Mouse (Mus musculus): ENCODE data around the gene Ntrk2. TPM values are rescaled to one million over a fixed set of nuclear protein-coding genes. Genes with fewer than 3 reads are reported as not detected.
A peak's percentile ranks its signal among the peaks of the same experiment; 100 is the strongest.
"Not testable (repeated sequence)": the region's sequence is repeated elsewhere in the genome, so short reads cannot be mapped to it uniquely, and the experiment has no call there.

Gene Ntrk2
- polyA plus RNA-seq, 1 experiment = 214 TPM

DNA sequence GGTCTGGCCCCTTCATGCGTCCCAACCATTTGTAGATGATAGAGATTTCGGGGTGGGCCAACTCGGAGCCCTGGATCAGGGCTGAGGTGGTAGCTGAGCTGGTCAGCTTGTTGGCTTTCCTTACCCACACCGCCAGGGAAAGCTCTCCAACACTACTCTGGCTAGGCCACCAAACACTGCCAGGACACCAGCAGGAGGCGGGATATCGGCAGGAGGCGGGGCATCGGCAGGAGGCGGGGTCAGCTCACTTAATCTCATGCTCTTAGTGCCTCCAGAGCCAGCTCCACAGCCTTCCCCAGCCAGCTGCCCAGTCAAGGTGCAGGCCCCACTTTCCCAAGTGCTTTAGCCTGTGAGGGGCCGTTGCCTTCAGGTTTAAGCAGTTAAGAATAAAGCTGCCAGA is 293.7 kb downstream of the Ntrk2 start:
- TF ChIP-seq POLR2A (IDR thresholded peaks at IDR 0.05; ENCODE audit: extremely low read depth, insufficient read depth, low read length) (no peak), CTCF (IDR thresholded peaks at IDR 0.05; ENCODE audit: extremely low read depth, insufficient read depth, low read length) (no peak)
- Histone ChIP-seq H3K27ac (ENCODE audit: insufficient read depth, low read length) (no peak overlapping the region), H3K4me3 (ENCODE audit: insufficient read depth, low read length) (no peak overlapping the region), H3K4me1 (ENCODE audit: control insufficient read depth, insufficient read depth, low read length) (peaks cover 12% of the 10 kb centered on the region)

DNA sequence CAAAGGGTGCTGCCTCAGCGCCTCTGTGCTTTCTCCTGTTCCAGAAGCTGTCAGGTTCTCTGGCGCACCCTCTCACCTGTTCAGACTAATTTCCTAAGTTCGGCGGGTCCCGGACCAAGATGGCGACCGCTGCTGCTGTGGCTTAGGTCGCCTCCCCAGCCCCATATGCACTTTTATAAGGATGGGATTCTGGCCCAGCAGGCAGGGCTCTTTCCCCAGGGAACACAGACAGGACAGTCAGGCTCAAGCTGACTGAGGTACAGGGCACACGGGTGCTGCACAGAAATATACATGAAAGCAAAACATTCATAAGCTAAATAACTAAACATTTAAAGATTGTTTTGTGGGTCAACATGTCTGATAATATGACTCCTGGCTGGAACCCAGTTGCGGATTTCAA is 301.4 kb downstream of the Ntrk2 start:
- 0 out of 2 replicates have a peak overlapping the region, but pooled peaks have one; percentile 5 for H3K27ac ChIP-seq (ENCODE audit: insufficient read depth, low read length)
- H3K4me1 ChIP-seq (ENCODE audit: control insufficient read depth, insufficient read depth, low read length) = peaks cover 11% of the 10 kb centered on the region
- H3K4me3 ChIP-seq (ENCODE audit: insufficient read depth, low read length) = not testable (repeated sequence)

DNA sequence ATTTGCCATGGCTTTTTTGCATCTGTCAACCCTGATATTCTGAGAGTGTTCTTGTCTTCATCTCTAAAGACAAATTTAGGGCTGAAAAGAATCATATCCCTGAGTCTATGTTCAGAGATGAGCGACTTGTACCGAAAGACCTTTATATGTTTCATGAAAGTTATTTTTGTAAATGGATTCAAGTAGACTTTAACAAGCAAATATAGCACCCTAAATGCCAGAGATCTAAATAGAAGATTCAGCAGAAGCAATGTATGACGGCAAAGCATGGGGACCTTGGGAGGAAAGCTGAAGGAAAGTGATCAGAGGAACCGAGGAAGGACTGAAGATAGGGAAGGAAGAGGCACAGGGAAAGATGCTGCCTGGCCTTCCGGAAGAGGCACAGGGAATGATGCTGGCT is 303.7 kb downstream of the Ntrk2 start:
- TF ChIP-seq POLR2A (IDR thresholded peaks at IDR 0.05; ENCODE audit: extremely low read depth, insufficient read depth, low read length) (0 out of 2 replicates have a peak, but pooled peaks have one; percentile 29), CTCF (IDR thresholded peaks at IDR 0.05; ENCODE audit: extremely low read depth, insufficient read depth, low read length) (no peak)
- Histone ChIP-seq H3K4me3 (ENCODE audit: insufficient read depth, low read length) (no peak overlapping the region), H3K27ac (ENCODE audit: insufficient read depth, low read length) (peak overlapping the region; percentile 98), H3K4me1 (ENCODE audit: control insufficient read depth, insufficient read depth, low read length) (peaks cover 11% of the 10 kb centered on the region)

DNA sequence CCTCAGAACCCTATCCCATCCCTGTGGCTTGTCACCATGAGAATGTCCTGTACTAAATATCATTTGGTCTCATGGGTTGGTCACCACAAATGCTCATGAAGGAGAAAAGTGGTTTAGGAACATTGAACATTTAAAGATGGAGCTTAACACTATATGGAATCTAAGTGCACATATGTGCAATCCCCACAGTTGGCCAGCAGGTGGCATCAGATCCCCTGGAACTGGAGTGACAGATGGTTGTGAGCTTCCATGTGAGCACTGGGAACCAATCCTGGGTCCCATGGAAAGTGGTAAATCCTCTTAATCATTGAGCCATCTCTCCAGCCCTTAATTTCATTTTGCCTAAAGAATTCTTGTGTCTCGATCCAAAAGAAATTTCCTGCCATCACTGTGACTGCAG is 308.3 kb downstream of the Ntrk2 start:
- H3K4me3 ChIP-seq (ENCODE audit: insufficient read depth, low read length) = no peak overlapping the region
- H3K27ac ChIP-seq (ENCODE audit: insufficient read depth, low read length) = no peak overlapping the region
- TF ChIP-seq POLR2A (IDR thresholded peaks at IDR 0.05; ENCODE audit: extremely low read depth, insufficient read depth, low read length) (no peak), CTCF (IDR thresholded peaks at IDR 0.05; ENCODE audit: extremely low read depth, insufficient read depth, low read length) (no peak)
- H3K4me1 ChIP-seq (ENCODE audit: control insufficient read depth, insufficient read depth, low read length) = peaks cover 9% of the 10 kb centered on the region

DNA sequence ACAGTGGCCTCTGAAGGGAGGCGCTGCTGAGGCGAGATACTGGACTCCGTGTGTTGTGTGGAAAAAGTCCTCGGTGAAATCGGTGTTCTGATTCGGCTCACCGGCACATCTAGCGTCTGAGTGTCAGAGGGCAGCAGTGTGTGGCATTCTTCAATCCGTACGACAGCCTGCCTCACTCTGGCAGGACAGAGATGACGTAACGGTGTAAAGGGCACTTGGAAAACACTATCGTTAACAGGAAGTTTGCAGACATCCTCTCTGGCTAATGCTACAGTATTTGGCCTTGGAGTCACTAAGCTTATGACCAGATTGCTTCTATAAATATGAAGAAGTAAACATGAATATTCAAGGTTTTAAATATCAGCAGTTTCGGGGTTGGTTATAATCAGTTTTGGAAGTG is 309.2 kb downstream of the Ntrk2 start:
- Histone ChIP-seq H3K4me1 (ENCODE audit: control insufficient read depth, insufficient read depth, low read length) (peaks cover 5% of the 10 kb centered on the region), H3K27ac (ENCODE audit: insufficient read depth, low read length) (no peak overlapping the region), H3K4me3 (ENCODE audit: insufficient read depth, low read length) (no peak overlapping the region)
- TF ChIP-seq POLR2A (IDR thresholded peaks at IDR 0.05; ENCODE audit: extremely low read depth, insufficient read depth, low read length) (no peak), CTCF (IDR thresholded peaks at IDR 0.05; ENCODE audit: extremely low read depth, insufficient read depth, low read length) (no peak)

DNA sequence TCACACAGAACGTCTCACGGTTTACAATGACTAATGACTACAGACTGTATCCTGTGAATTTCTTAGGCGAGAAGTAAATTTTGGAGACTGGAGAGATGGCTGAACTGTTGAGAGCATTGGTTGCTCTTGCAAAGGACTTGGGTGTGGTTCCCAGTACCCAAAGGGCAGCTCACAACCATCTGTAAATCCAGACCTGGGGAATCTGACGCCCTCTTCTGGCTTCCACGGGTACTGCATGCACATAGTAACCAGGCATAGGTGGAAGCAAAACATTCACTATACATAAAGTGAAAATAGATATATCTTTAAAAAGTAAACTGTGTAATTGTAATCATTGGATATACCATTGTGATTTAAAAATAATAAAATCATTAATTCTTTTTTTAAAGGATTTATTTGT is 310.9 kb downstream of the Ntrk2 start:
- TF ChIP-seq CTCF (IDR thresholded peaks at IDR 0.05; ENCODE audit: extremely low read depth, insufficient read depth, low read length) (peak; percentile 13; the same call in 1 of the 2 replicates), POLR2A (IDR thresholded peaks at IDR 0.05; ENCODE audit: extremely low read depth, insufficient read depth, low read length) (no peak)
- Histone ChIP-seq H3K27ac (ENCODE audit: insufficient read depth, low read length) (no peak overlapping the region), H3K4me3 (ENCODE audit: insufficient read depth, low read length) (no peak overlapping the region), H3K4me1 (ENCODE audit: control insufficient read depth, insufficient read depth, low read length) (peaks cover 2% of the 10 kb centered on the region; the same call in 1 of the 2 replicates)

DNA sequence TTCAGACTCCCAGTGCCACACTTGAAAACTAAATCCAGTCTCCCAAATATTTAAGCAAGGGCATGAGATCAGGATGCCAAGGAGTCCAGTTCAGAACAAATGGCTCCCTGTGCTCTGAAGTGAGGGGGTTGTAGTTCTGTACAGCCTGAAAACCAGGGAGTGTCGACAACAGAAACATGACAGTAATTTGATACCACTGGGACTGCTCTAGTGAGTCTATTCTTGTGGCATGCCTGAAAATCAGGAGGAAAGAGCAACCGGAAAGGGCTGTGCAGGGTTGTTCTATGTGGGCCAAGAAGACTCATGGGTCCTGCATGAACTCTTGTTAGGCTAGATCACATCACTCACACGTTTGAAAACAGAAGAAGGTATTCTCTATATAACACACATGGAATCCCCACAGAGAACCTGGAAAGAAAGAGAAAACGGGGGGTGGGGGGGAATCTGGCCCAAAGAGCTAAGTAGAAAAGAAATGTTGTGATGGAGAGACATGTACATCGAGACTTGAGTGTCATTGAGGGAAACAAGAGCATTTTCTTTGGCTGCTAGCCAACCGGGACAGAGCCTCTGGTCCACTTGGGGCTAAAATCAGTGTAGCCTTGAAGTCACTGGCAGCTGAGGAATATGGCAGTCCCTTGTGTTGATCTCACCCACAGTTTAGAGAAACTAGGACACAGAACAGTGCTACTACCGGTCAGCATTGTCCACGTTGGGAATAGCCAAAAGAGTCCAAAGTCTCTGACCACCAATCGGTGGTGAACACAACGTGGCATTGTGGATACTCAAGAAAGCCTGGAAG is 313.4 kb downstream of the Ntrk2 start:
- Histone ChIP-seq H3K27ac (ENCODE audit: insufficient read depth, low read length) (no peak overlapping the region), H3K4me1 (ENCODE audit: control insufficient read depth, insufficient read depth, low read length) (peaks cover 2% of the 10 kb centered on the region; the same call in 1 of the 2 replicates), H3K4me3 (ENCODE audit: insufficient read depth, low read length) (no peak overlapping the region)
- TF ChIP-seq CTCF (IDR thresholded peaks at IDR 0.05; ENCODE audit: extremely low read depth, insufficient read depth, low read length) (no peak), POLR2A (IDR thresholded peaks at IDR 0.05; ENCODE audit: extremely low read depth, insufficient read depth, low read length) (no peak)

DNA sequence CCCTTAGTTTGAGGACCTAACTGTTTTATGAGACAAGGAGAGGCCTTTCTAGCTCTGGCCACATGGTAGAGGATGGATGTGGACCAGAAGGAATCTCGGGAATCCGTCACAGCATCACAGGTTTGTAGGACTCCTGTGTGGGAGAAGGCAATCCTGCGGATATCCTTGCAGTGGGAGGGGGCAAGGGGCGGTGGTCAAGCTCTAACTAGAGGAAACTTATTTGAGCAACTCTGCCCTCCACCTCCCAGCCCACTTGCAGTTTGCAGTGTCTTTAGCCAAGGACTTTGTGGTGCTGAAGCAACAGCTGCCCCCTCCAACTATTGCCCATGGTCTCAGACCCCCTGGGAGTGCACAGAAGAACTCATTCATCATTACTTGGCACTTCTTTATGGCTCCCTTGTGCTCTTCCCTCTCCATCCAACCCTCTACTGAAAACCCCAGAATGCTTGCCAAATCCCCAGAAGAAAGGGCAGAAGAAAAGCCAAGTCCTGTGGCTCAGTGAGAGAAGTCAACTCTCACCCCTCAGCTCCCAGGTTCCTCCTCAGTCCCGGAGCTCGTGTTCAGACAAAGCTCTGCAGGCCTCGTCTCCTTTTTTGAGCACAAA is 336.9 kb downstream of the Ntrk2 start:
- H3K27ac ChIP-seq (ENCODE audit: insufficient read depth, low read length) = peak overlapping the region; percentile 49; the same call in 1 of the 2 replicates
- peaks cover 15% of the 10 kb centered on the region for H3K4me1 ChIP-seq (ENCODE audit: control insufficient read depth, insufficient read depth, low read length)
- H3K4me3 ChIP-seq (ENCODE audit: insufficient read depth, low read length) = no peak overlapping the region
- TF ChIP-seq CTCF (IDR thresholded peaks at IDR 0.05; ENCODE audit: extremely low read depth, insufficient read depth, low read length) (no peak), POLR2A (IDR thresholded peaks at IDR 0.05; ENCODE audit: extremely low read depth, insufficient read depth, low read length) (no peak)

DNA sequence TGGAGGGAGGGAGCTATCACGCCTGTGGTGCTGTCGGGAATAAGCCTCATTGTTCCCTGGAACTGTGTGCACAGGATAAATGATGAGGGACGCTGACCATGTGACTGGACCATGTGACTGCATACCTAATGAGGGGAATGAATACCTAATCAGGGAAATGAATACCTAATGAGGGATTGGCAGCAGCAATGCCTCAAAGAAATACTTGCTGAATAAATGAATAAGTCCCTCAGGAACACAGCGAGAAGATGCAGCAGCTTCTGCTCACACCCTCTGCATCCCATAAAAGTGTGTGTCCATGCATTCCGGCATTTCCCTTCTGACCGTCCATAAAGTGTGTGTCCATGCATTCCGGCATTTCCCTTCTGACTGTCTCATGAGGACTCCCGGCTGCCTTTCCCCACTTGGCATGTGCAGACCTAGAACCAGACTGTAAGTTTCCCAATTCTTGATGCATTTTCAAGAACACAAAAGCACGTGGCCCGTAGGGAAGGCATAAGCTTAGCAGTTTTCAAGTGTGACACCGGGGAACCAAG is 338.0 kb downstream of the Ntrk2 start:
- Histone ChIP-seq H3K4me1 (ENCODE audit: control insufficient read depth, insufficient read depth, low read length) (peaks cover 18% of the 10 kb centered on the region), H3K27ac (ENCODE audit: insufficient read depth, low read length) (peak overlapping the region; percentile 1; the same call in 1 of the 2 replicates), H3K4me3 (ENCODE audit: insufficient read depth, low read length) (no peak overlapping the region)
- TF ChIP-seq POLR2A (IDR thresholded peaks at IDR 0.05; ENCODE audit: extremely low read depth, insufficient read depth, low read length) (peak; percentile 41; the same call in 1 of the 2 replicates), CTCF (IDR thresholded peaks at IDR 0.05; ENCODE audit: extremely low read depth, insufficient read depth, low read length) (no peak)
